Mouse (Mus musculus) MEL (cell line): Measurements from ENCODE around the gene Tnn. TPM values are rescaled to one million over a fixed set of nuclear protein-coding genes. Genes with fewer than 3 reads are reported as not detected.

ENCODE experiments used
- DNase-seq: peaks from one replicate; pipeline ENCODE4 v3.0.0; 2011; ENCODE audit warnings: low read depth, low spot score
- H3K27ac ChIP-seq: 2 replicates; pipeline ENCODE4 v1.5.1; 2012; ENCODE audit warnings: low read depth, mild to moderate bottlenecking, control low read depth, low read length, moderate library complexity; ENCODE audit not compliant: control insufficient read depth
- H3K27me3 ChIP-seq, 2 experiments: fragments of 150-350 bp in 1 of 2; sonication (generic) in 1 of 2; 2 replicates each; pipeline ENCODE4 v1.6.1; 2012; ENCODE audit warnings: low read length in 2 of 2, mild to moderate bottlenecking in 2 of 2, improper control_type of control experiment in 1 of 2, moderate library complexity in 1 of 2; ENCODE audit not compliant: insufficient read depth in 2 of 2, control insufficient read depth in 1 of 2
- H3K36me3 ChIP-seq, 2 experiments: 2 replicates each; pipeline ENCODE4 v1.6.1; 2012 to 2014; ENCODE audit warnings: low read length in 2 of 2, improper control_type of control experiment in 1 of 2, inconsistent platforms in 1 of 2, mild to moderate bottlenecking in 1 of 2; ENCODE audit not compliant: insufficient read depth in 2 of 2, control insufficient read depth in 1 of 2
- H3K4me1 ChIP-seq, 2 experiments: fragments of 150-350 bp in 1 of 2; sonication (generic) in 1 of 2; 2 replicates each; pipeline ENCODE4 v1.6.1; 2012; ENCODE audit warnings: low read length in 2 of 2, improper control_type of control experiment in 1 of 2, mild to moderate bottlenecking in 1 of 2; ENCODE audit not compliant: insufficient read depth in 2 of 2, control insufficient read depth in 1 of 2
- H3K4me3 ChIP-seq, 2 experiments: fragments of 150-350 bp in 1 of 2; sonication (generic) in 1 of 2; 2 replicates each; pipeline ENCODE4 v1.5.1; 2012; ENCODE audit warnings: low read depth in 2 of 2, low read length in 2 of 2, mild to moderate bottlenecking in 2 of 2, moderate library complexity in 2 of 2, control low read depth in 1 of 2, improper control_type of control experiment in 1 of 2; ENCODE audit not compliant: control insufficient read depth in 1 of 2, insufficient read depth in 1 of 2
- H3K79me2 ChIP-seq: 2 replicates; pipeline ENCODE4 v1.6.1; 2012; ENCODE audit warnings: mild to moderate bottlenecking, low read length, moderate library complexity; ENCODE audit not compliant: control insufficient read depth, poor library complexity, insufficient read depth
- H3K9ac ChIP-seq: 2 replicates; pipeline ENCODE4 v1.6.1; 2012; ENCODE audit warnings: low read depth, mild to moderate bottlenecking, control low read depth, low read length, moderate library complexity; ENCODE audit not compliant: control insufficient read depth, poor library complexity, severe bottlenecking
- H3K9me3 ChIP-seq: fragments of 150-350 bp; sonication (generic); replicated peaks from 2 replicates; pipeline ENCODE4 v1.6.1; 2012; ENCODE audit warnings: mild to moderate bottlenecking, low read length, improper control_type of control experiment, moderate library complexity; ENCODE audit not compliant: insufficient read depth
- BHLHE40 ChIP-seq: IDR thresholded peaks from 2 replicates; pipeline ENCODE4 v1.6.1; 2012; ENCODE audit warnings: low read depth, mild to moderate bottlenecking, inconsistent platforms, low read length, improper control_type of control experiment, borderline replicate concordance
- CHD1 ChIP-seq: IDR thresholded peaks from 2 replicates; pipeline ENCODE4 v1.6.1; 2012; ENCODE audit warnings: low read depth, mild to moderate bottlenecking, inconsistent platforms, low read length, improper control_type of control experiment
- CHD2 ChIP-seq: IDR thresholded peaks from 2 replicates; pipeline ENCODE4 v1.6.1; 2011; ENCODE audit warnings: low read length, improper control_type of control experiment
- CTCF ChIP-seq, 3 experiments: IDR thresholded peaks in 2 of 3; conservative IDR thresholded peaks in 1 of 3; 2 replicates each; pipeline ENCODE4 v1.5.1; 2011 to 2012; ENCODE audit warnings: low read length in 3 of 3, low read depth in 2 of 3, mild to moderate bottlenecking in 2 of 3, improper control_type of control experiment in 1 of 3, inconsistent platforms in 1 of 3, mixed read lengths in 1 of 3, moderate library complexity in 1 of 3; ENCODE audit not compliant: control insufficient read depth in 1 of 3, insufficient read depth in 1 of 3, poor library complexity in 1 of 3, severe bottlenecking in 1 of 3
- EP300 ChIP-seq, 2 experiments: IDR thresholded peaks; 2 replicates each; pipeline ENCODE4 v1.6.1; 2011; ENCODE audit warnings: improper control_type of control experiment in 2 of 2, low read length in 2 of 2, low read depth in 1 of 2, mild to moderate bottlenecking in 1 of 2
- ETS1 ChIP-seq: IDR thresholded peaks from 2 replicates; pipeline ENCODE4 v1.6.1; 2012; ENCODE audit warnings: low read depth, mild to moderate bottlenecking, inconsistent platforms, low read length, improper control_type of control experiment, moderate library complexity
- JUND ChIP-seq: IDR thresholded peaks from 2 replicates; pipeline ENCODE4 v1.6.1; 2011; ENCODE audit warnings: low read depth, mild to moderate bottlenecking, improper control_type of control experiment, low read length
- KAT2A ChIP-seq: conservative IDR thresholded peaks from 2 replicates; pipeline ENCODE4 v1.6.1; 2012; ENCODE audit warnings: low read depth, low read length, improper control_type of control experiment, inconsistent platforms
- MYB ChIP-seq: IDR thresholded peaks from 2 replicates; pipeline ENCODE4 v1.6.1; 2011; ENCODE audit warnings: mild to moderate bottlenecking, low read depth, low read length, improper control_type of control experiment
- RAD21 ChIP-seq: IDR thresholded peaks from 2 replicates; pipeline ENCODE4 v1.6.1; 2011; ENCODE audit warnings: mild to moderate bottlenecking, low read depth, low read length, improper control_type of control experiment
- UBTF ChIP-seq: IDR thresholded peaks from 2 replicates; pipeline ENCODE4 v1.6.1; 2012; ENCODE audit warnings: low read depth, mild to moderate bottlenecking, inconsistent platforms, low read length, improper control_type of control experiment, moderate library complexity, borderline replicate concordance; ENCODE audit not compliant: insufficient read depth
- USF2 ChIP-seq, 2 experiments: IDR thresholded peaks; 2 replicates each; pipeline ENCODE4 v1.6.1; 2011 to 2012; ENCODE audit warnings: improper control_type of control experiment in 2 of 2, low read length in 2 of 2, borderline replicate concordance in 1 of 2, inconsistent platforms in 1 of 2, low read depth in 1 of 2, mild to moderate bottlenecking in 1 of 2; ENCODE audit not compliant: insufficient read depth in 1 of 2
- ZKSCAN1 ChIP-seq: IDR thresholded peaks from 2 replicates; pipeline ENCODE4 v1.6.1; 2012; ENCODE audit warnings: low read depth, mild to moderate bottlenecking, inconsistent platforms, low read length, improper control_type of control experiment, moderate library complexity
- ZMIZ1 ChIP-seq: IDR thresholded peaks from 2 replicates; pipeline ENCODE4 v1.6.1; 2012; ENCODE audit warnings: low read depth, mild to moderate bottlenecking, inconsistent platforms, low read length, improper control_type of control experiment, moderate library complexity
- polyA plus RNA-seq, 2 experiments: library from polyadenylated mRNA; stranded (reverse) in 1 of 2; unstranded in 1 of 2; fragments of >175 nt in 1 of 2; fragments of >200 nt in 1 of 2; gene quantifications; 2 replicates each; pipeline versions ENCODE4 v1.2.1 to v1.2.4; 2012; ENCODE audit warnings: low replicate concordance in 2 of 2, low read depth in 1 of 2; ENCODE audit not compliant: insufficient read length in 2 of 2, insufficient read depth in 1 of 2, missing spikeins in 1 of 2
- total RNA-seq: library from RNA; depleted of rRNA; stranded (reverse); fragments of 300-350 nt; gene quantifications from 2 replicates; pipeline ENCODE4 v1.2.3, GENCODE M21; 2012

Tnn gene
- total and polyA plus RNA-seq, 3 experiments, result not detected

GRCm38 (mm10) chr1:160100996-160101395 lies 52.4 kb downstream of the Tnn start:
- Histone ChIP-seq H3K27ac (no peak overlapping the region), H3K4me3 (no peak overlapping the region), H3K9me3 (no peaks in the 10 kb centered on the region), H3K27me3 (no peaks in the 10 kb centered on the region), H3K9ac (no peak overlapping the region), H3K79me2 (no peaks in the 10 kb centered on the region), H3K4me1 (no peaks in the 10 kb centered on the region), H3K36me3 (no peaks in the 10 kb centered on the region)
- no peak for TF ChIP-seq USF2 (IDR thresholded peaks at IDR 0.05; ENCODE audit: borderline replicate concordance in 1 of 2, insufficient read depth in 1 of 2, low read depth in 1 of 2, low read length in 2 of 2)
- no peak for TF ChIP-seq UBTF
- TF ChIP-seq ZKSCAN1, result no peak
- TF ChIP-seq BHLHE40, result no peak
- no peak for TF ChIP-seq ETS1
- no peak for TF ChIP-seq CHD1
- TF ChIP-seq MYB, result no peak
- no peak for TF ChIP-seq KAT2A
- no peak for TF ChIP-seq ZMIZ1
- no peak for TF ChIP-seq RAD21
- no peak for TF ChIP-seq EP300 (IDR thresholded peaks at IDR 0.05; ENCODE audit: low read depth in 1 of 2, low read length in 2 of 2)
- TF ChIP-seq JUND, result no peak
- no peak for DNase-seq

- H3K4me3 ChIP-seq, result no peak overlapping the region
- H3K9me3 ChIP-seq, result no peaks in the 10 kb centered on the region
- no peaks in the 10 kb centered on the region for H3K79me2 ChIP-seq
- H3K27ac ChIP-seq, result no peak overlapping the region
- no peaks in the 10 kb centered on the region for H3K36me3 ChIP-seq
- no peaks in the 10 kb centered on the region for H3K4me1 ChIP-seq
- TF ChIP-seq RAD21, result peak; percentile 5; the same call in 1 of the 2 replicates
- TF ChIP-seq UBTF, result no peak
- peak in 1 of 3 experiments; percentile 17; a peak in 1 of 6 replicates for TF ChIP-seq CTCF (IDR thresholded peaks at IDR 0.05 in 2 of 3, conservative IDR thresholded peaks at IDR 0.05 in 1 of 3; ENCODE audit: control insufficient read depth in 1 of 3, insufficient read depth in 1 of 3, low read depth in 2 of 3, low read length in 3 of 3, poor library complexity in 1 of 3, severe bottlenecking in 1 of 3)
- TF ChIP-seq BHLHE40, result no peak
- no peak for TF ChIP-seq CHD2
- H3K27me3 ChIP-seq, result no peaks in the 10 kb centered on the region
- DNase-seq, result peak; percentile 6
- no peak overlapping the region for H3K9ac ChIP-seq
These were observed 53.6 kb downstream of the Tnn start for GRCm38 (mm10) chr1:160099659-160100302.
